Mouse (Mus musculus): ENCODE results near the gene Camk2n1. TPM values are rescaled to one million over a fixed set of nuclear protein-coding genes. Genes with fewer than 3 reads are reported as not detected.

Gene Camk2n1
- polyA plus RNA-seq, 1 experiment = 21.7 TPM

GRCm38 (mm10) chr4:138462971-138463831 is 9.1 kb downstream of the Camk2n1 start:
- WGBS = 7% methylated on average over 11 of the region's 11 CpGs
- peak overlapping the region; percentile 25 for H3K4me3 ChIP-seq (replicated peaks; ENCODE audit: extremely low read depth, low read depth, low read length)
- TF ChIP-seq POLR2A (IDR thresholded peaks at IDR 0.05; ENCODE audit: borderline replicate concordance, extremely low read depth, low read depth, low read length) (no peak), CTCF (IDR thresholded peaks at IDR 0.05; ENCODE audit: insufficient read depth, low read length) (no peak)
- H3K4me1 ChIP-seq (ENCODE audit: control insufficient read depth, insufficient read depth, low read length) = peaks cover 8% of the 10 kb centered on the region
- peak; percentile 11 for DNase-seq

GRCm38 (mm10) chr4:138463832-138464487 is 9.8 kb downstream of the Camk2n1 start:
- H3K4me1 ChIP-seq (ENCODE audit: control insufficient read depth, insufficient read depth, low read length) = peaks cover 8% of the 10 kb centered on the region
- 4% methylated on average over 11 of the region's 11 CpGs for WGBS
- DNase-seq = peak; percentile 71
- H3K4me3 ChIP-seq (replicated peaks; ENCODE audit: extremely low read depth, low read depth, low read length) = peak overlapping the region; percentile 25
- TF ChIP-seq CTCF (IDR thresholded peaks at IDR 0.05; ENCODE audit: insufficient read depth, low read length) (no peak), POLR2A (IDR thresholded peaks at IDR 0.05; ENCODE audit: borderline replicate concordance, extremely low read depth, low read depth, low read length) (no peak)

- H3K4me1 ChIP-seq (ENCODE audit: control insufficient read depth, insufficient read depth, low read length) = peaks cover 8% of the 10 kb centered on the region
- TF ChIP-seq POLR2A (IDR thresholded peaks at IDR 0.05; ENCODE audit: borderline replicate concordance, extremely low read depth, low read depth, low read length) = no peak
- TF ChIP-seq CTCF (IDR thresholded peaks at IDR 0.05; ENCODE audit: insufficient read depth, low read length) = no peak
- peak overlapping the region; percentile 6 for H3K4me3 ChIP-seq (replicated peaks; ENCODE audit: extremely low read depth, low read depth, low read length)
- peak; percentile 52 for DNase-seq
- 5% methylated on average over 19 of the region's 22 CpGs for WGBS
These were observed 10.7 kb downstream of the Camk2n1 start for GRCm38 (mm10) chr4:138464667-138465353.

- no peak overlapping the region for H3K4me3 ChIP-seq (replicated peaks; ENCODE audit: extremely low read depth, low read depth, low read length)
- no peak for DNase-seq
- no peak for TF ChIP-seq POLR2A (IDR thresholded peaks at IDR 0.05; ENCODE audit: borderline replicate concordance, extremely low read depth, low read depth, low read length)
- no peak for TF ChIP-seq CTCF (IDR thresholded peaks at IDR 0.05; ENCODE audit: insufficient read depth, low read length)
- WGBS = 69% methylated on average over 8 of the region's 8 CpGs
- H3K4me1 ChIP-seq (ENCODE audit: control insufficient read depth, insufficient read depth, low read length) = peaks cover 8% of the 10 kb centered on the region
These were observed 11.3 kb downstream of the Camk2n1 start for GRCm38 (mm10) chr4:138465446-138465845.

GRCm38 (mm10) chr4:138466690-138467089 is 12.6 kb downstream of the Camk2n1 start:
- DNase-seq = no peak
- Histone ChIP-seq H3K4me1 (ENCODE audit: control insufficient read depth, insufficient read depth, low read length) (peaks cover 8% of the 10 kb centered on the region), H3K4me3 (replicated peaks; ENCODE audit: extremely low read depth, low read depth, low read length) (no peak overlapping the region)
- WGBS = 65% methylated on average over 6 of the region's 6 CpGs
- TF ChIP-seq POLR2A (IDR thresholded peaks at IDR 0.05; ENCODE audit: borderline replicate concordance, extremely low read depth, low read depth, low read length) (no peak), CTCF (IDR thresholded peaks at IDR 0.05; ENCODE audit: insufficient read depth, low read length) (no peak)

- TF ChIP-seq CTCF (IDR thresholded peaks at IDR 0.05; ENCODE audit: insufficient read depth, low read length) (no peak), POLR2A (IDR thresholded peaks at IDR 0.05; ENCODE audit: borderline replicate concordance, extremely low read depth, low read depth, low read length) (no peak)
- no peak overlapping the region for H3K4me3 ChIP-seq (replicated peaks; ENCODE audit: extremely low read depth, low read depth, low read length)
- peaks cover 8% of the 10 kb centered on the region for H3K4me1 ChIP-seq (ENCODE audit: control insufficient read depth, insufficient read depth, low read length)
- 62% methylated on average over 5 of the region's 5 CpGs for WGBS
- no peak for DNase-seq
These were observed 13.3 kb downstream of the Camk2n1 start for GRCm38 (mm10) chr4:138467451-138467850.

GRCm38 (mm10) chr4:138469080-138469479 is 15.0 kb downstream of the Camk2n1 start:
- WGBS = 13% methylated on average over 7 of the region's 7 CpGs
- no peak for DNase-seq
- TF ChIP-seq POLR2A (IDR thresholded peaks at IDR 0.05; ENCODE audit: borderline replicate concordance, extremely low read depth, low read depth, low read length) (no peak), CTCF (IDR thresholded peaks at IDR 0.05; ENCODE audit: insufficient read depth, low read length) (no peak)
- Histone ChIP-seq H3K4me1 (ENCODE audit: control insufficient read depth, insufficient read depth, low read length) (peaks cover 6% of the 10 kb centered on the region), H3K4me3 (replicated peaks; ENCODE audit: extremely low read depth, low read depth, low read length) (no peak overlapping the region)

- DNase-seq = no peak
- TF ChIP-seq CTCF (IDR thresholded peaks at IDR 0.05; ENCODE audit: insufficient read depth, low read length) (no peak), POLR2A (IDR thresholded peaks at IDR 0.05; ENCODE audit: borderline replicate concordance, extremely low read depth, low read depth, low read length) (no peak)
- 25% methylated on average over 7 of the region's 7 CpGs for WGBS
- no peak overlapping the region for H3K4me3 ChIP-seq (replicated peaks; ENCODE audit: extremely low read depth, low read depth, low read length)
- H3K4me1 ChIP-seq (ENCODE audit: control insufficient read depth, insufficient read depth, low read length) = no peaks in the 10 kb centered on the region
These were observed 17.1 kb downstream of the Camk2n1 start for GRCm38 (mm10) chr4:138471241-138471640.

- H3K4me1 ChIP-seq (ENCODE audit: control insufficient read depth, insufficient read depth, low read length) = peaks cover 2% of the 10 kb centered on the region; the same call in 1 of the 2 replicates
- no peak overlapping the region for H3K4me3 ChIP-seq (replicated peaks; ENCODE audit: extremely low read depth, low read depth, low read length)
- no peak for TF ChIP-seq CTCF (IDR thresholded peaks at IDR 0.05; ENCODE audit: insufficient read depth, low read length)
- no peak for TF ChIP-seq POLR2A (IDR thresholded peaks at IDR 0.05; ENCODE audit: borderline replicate concordance, extremely low read depth, low read depth, low read length)
- no peak for DNase-seq
- 73% methylated on average over 7 of the region's 7 CpGs for WGBS
These were observed 25.5 kb downstream of the Camk2n1 start for GRCm38 (mm10) chr4:138479595-138479994.
